Mouse (Mus musculus) liver, adult 2 months (tissue): ENCODE measurements at regions not wholly inside any gene's neighbourhood (a gene's known extent, or its start where the extent isn't known, plus 50 kb on each side); places are given as distances from the start of the nearest gene placed in this dataset.

Experiments
- DNase-seq: peaks from one replicate; pipeline ENCODE4 v3.0.0-alpha.2; 2011; ENCODE audit warnings: low read depth, low spot score; ENCODE audit errors: extremely low read depth
- H3K27ac ChIP-seq: fragments of 200-500 bp; replicated peaks from 2 replicates; pipeline ENCODE4 v1.5.1; 2012; ENCODE audit warnings: low read depth, mild to moderate bottlenecking, control low read depth, inconsistent platforms, low read length; ENCODE audit not compliant: insufficient read depth
- H3K27me3 ChIP-seq: fragments of 200-500 bp; 2 replicates; pipeline ENCODE4 v1.6.1; 2012; ENCODE audit warnings: mild to moderate bottlenecking, moderate library complexity, low read length, inconsistent platforms; ENCODE audit not compliant: control insufficient read depth, insufficient read depth
- H3K36me3 ChIP-seq: fragments of 200-500 bp; 2 replicates; pipeline ENCODE4 v1.6.1; 2012; ENCODE audit warnings: low read length, inconsistent platforms; ENCODE audit not compliant: control insufficient read depth, insufficient read depth
- H3K4me1 ChIP-seq: fragments of 200-500 bp; 2 replicates; pipeline ENCODE4 v1.6.1; 2011; ENCODE audit warnings: low read length; ENCODE audit not compliant: control insufficient read depth, insufficient read depth
- H3K4me3 ChIP-seq: fragments of 200-500 bp; 2 replicates; pipeline ENCODE4 v1.5.1; 2011; ENCODE audit warnings: low read depth, mild to moderate bottlenecking, control low read depth, low read length, moderate library complexity; ENCODE audit not compliant: insufficient read depth
- H3K79me2 ChIP-seq: fragments of 200-500 bp; 2 replicates; pipeline ENCODE4 v1.6.1; 2012; ENCODE audit warnings: inconsistent platforms, mild to moderate bottlenecking, low read length, moderate library complexity; ENCODE audit not compliant: control insufficient read depth, insufficient read depth
- H3K9ac ChIP-seq: fragments of 200-500 bp; 2 replicates; pipeline ENCODE4 v1.6.1; 2012; ENCODE audit warnings: low read depth, mild to moderate bottlenecking, control low read depth, inconsistent platforms, low read length
- CTCF ChIP-seq: fragments of 200-500 bp; IDR thresholded peaks from 2 replicates; pipeline ENCODE4 v1.5.1; 2011; ENCODE audit warnings: low read depth, low read length, control low read depth
- POLR2A ChIP-seq: fragments of 200-500 bp; IDR thresholded peaks from 2 replicates; pipeline ENCODE4 v1.6.1; 2011; ENCODE audit warnings: low read length, control low read depth; ENCODE audit not compliant: insufficient read depth; ENCODE audit errors: extremely low read depth
- WGBS: fragments of 180-500 bp; shearing (Covaris S2); methylation state at CpG from one replicate; pipeline ENCODE4 v1.1.7; 2018; 5-methylcytosine and 5-hydroxymethylcytosine counted together

GRCm38 (mm10) chr14:109772246-109772645 lies 858.3 kb upstream of the Slitrk1 start:
- no peak for DNase-seq
- WGBS, result 46% methylated on average over 1 of the region's 1 CpGs
- TF ChIP-seq POLR2A (no peak), CTCF (no peak)

DNA sequence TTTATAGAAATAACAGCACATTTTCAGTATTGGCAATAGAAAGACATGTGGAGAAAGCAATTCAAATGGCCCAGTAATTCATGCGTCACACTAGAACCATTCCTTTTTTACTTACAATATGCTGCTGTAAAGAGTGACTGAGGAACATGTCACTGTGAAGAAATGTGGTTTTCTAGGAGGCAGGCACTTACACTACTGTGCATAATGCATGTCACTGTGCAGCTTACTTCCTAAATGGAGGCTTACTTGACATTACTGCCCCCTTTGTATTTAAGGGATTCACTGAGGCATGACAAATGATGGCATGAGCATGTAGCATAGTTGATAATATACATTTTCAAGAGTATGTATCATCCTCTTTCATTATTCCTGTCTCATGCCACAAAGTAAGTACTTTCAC lies 846.9 kb upstream of the Slitrk1 start:
- no peaks in the 10 kb centered on the region for H3K36me3 ChIP-seq
- H3K79me2 ChIP-seq, result no peaks in the 10 kb centered on the region
- H3K27ac ChIP-seq, result no peak overlapping the region
- H3K9ac ChIP-seq, result no peak overlapping the region
- no peaks in the 10 kb centered on the region for H3K4me1 ChIP-seq
- no peak overlapping the region for H3K4me3 ChIP-seq
- TF ChIP-seq CTCF (no peak), POLR2A (no peak)
- WGBS, result 89% methylated on average over 1 of the region's 1 CpGs
- no peak for DNase-seq
- no peaks in the 10 kb centered on the region for H3K27me3 ChIP-seq

More at GRCm38 (mm10) chr14:109772246-109772645, 858.3 kb upstream of the Slitrk1 start:
- Histone ChIP-seq H3K79me2 (no peaks in the 10 kb centered on the region), H3K36me3 (no peaks in the 10 kb centered on the region), H3K9ac (no peak overlapping the region), H3K4me3 (no peak overlapping the region), H3K27ac (no peak overlapping the region), H3K4me1 (no peaks in the 10 kb centered on the region), H3K27me3 (no peaks in the 10 kb centered on the region)
